Mouse (Mus musculus) megakaryocyte, embryonic 14.5 days (primary cell): Measurements from ENCODE around the gene Ints7.

Experiments used
- FLI1 ChIP-seq: IDR thresholded peaks from 2 replicates; pipeline ENCODE4 v1.6.1; 2012; ENCODE audit warnings: low read length, inconsistent platforms, mixed read lengths
- GATA1 ChIP-seq: IDR thresholded peaks from 3 replicates; pipeline ENCODE4 v1.6.1; 2012; ENCODE audit warnings: mixed read lengths, low read length, inconsistent platforms, borderline replicate concordance

- TF ChIP-seq GATA1 (no peak), FLI1 (no peak)
These were observed 9.0 kb downstream of the Ints7 start for GRCm38 (mm10) chr1:191584483-191584882.
